Mouse (Mus musculus): ENCODE measurements around the gene Nipsnap2.

- TF ChIP-seq CTCF (IDR thresholded peaks at IDR 0.05) = no peak
- no peak for TF ChIP-seq EP300 (IDR thresholded peaks at IDR 0.05)
Observed at GRCm38 (mm10) chr5:129756886-129757285, 32.0 kb downstream of the Nipsnap2 start.
